Mouse (Mus musculus): Measurements from ENCODE around the gene Eif1. TPM values are rescaled to one million over a fixed set of nuclear protein-coding genes. Genes with fewer than 3 reads are reported as not detected.

The Eif1 gene
- 1,215 and 1,231 TPM in 2 replicates for polyA plus RNA-seq (2015; fragmentation: Nextera tagmentation; extraction: Ambion mirVana)

DNA sequence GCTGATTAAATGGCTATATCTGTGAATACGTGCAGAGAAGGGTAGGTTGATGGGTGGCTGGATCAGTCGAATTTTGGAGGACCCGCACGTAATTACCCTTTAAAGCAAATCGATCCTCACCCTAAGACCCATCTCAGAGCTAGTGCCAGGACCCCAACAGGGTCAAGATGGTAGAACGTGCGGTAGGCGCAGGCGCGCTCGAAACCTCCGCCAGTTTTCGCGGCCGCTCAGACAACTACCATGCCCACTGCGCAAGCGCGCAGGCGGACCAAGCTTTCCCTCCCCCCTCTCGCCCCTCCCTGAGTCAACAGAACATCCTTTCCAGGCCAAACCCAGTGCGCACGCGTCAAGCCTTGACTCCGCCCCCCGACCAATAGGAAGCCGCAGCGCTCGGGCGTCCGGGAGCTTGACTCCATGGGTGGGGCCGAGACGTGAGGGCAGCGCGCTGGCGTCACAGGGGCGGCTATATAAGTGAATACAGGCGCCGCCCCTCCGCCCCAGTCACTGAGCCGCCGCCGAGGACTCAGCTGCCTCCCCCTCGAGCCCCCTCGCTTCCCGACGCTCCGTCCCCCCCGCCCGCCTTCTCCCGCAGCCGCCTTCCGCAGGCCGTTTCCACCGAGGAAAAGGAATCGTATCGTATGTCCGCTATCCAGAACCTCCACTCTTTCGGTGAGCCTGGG is at the start of gene Eif1:
TSS of gene Eif1 (plus strand) at position 394 of the 680 bp plus-strand sequence.
- under 1% methylated on average over 52 of the region's 58 CpGs for WGBS
- H3K4me2 ChIP-seq: peak within 1 kb of the TSS; percentile 79
- H3K4me3 ChIP-seq: peak within 1 kb of the TSS; percentile 90
- H3K9me3 ChIP-seq: no peaks in the 10 kb centered on the region
- peak within 1 kb of the TSS; percentile 100 for H3K27ac ChIP-seq (replicated peaks)
- peak; percentile 91 for ATAC-seq (ENCODE audit: low FRiP score, low read depth)
- H3K36me3 ChIP-seq: peaks cover 19% of the 10 kb centered on the region
- peaks cover 19% of the 10 kb centered on the region for H3K4me1 ChIP-seq (replicated peaks)
- H3K27me3 ChIP-seq: no peaks in the 10 kb centered on the region
- H3K9ac ChIP-seq: peak within 1 kb of the TSS; percentile 99

DNA sequence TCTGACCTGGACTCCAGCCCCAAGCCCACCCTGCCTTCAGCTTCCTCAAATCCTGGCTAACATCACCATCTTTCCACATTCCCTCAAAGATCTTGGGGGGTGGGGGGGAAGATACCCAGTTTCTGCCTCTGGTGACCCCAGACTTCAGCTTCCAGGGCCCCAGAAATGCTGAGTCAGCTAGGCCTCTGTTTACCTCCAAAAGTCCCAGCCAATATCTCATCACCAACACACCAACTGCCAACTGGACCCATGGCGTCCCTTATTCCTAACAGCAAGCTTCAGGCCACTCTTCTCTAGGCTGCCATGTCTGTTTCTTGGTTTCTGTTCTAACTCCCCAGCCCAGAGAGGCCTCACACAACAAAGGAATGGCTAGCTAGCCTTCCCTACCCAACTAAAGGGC is 47.8 kb upstream of the Eif1 start:
- H3K9ac ChIP-seq: no peak overlapping the region
- H3K27ac ChIP-seq (replicated peaks): no peak overlapping the region
- H3K4me3 ChIP-seq: no peak overlapping the region
- no peaks in the 10 kb centered on the region for H3K27me3 ChIP-seq
- ATAC-seq (ENCODE audit: low FRiP score, low read depth): no peak
- no peaks in the 10 kb centered on the region for H3K36me3 ChIP-seq
- H3K9me3 ChIP-seq: no peaks in the 10 kb centered on the region
- H3K4me2 ChIP-seq: no peak overlapping the region
- no peaks in the 10 kb centered on the region for H3K4me1 ChIP-seq (replicated peaks)
- WGBS: 96% methylated on average over 1 of the region's 1 CpGs

DNA sequence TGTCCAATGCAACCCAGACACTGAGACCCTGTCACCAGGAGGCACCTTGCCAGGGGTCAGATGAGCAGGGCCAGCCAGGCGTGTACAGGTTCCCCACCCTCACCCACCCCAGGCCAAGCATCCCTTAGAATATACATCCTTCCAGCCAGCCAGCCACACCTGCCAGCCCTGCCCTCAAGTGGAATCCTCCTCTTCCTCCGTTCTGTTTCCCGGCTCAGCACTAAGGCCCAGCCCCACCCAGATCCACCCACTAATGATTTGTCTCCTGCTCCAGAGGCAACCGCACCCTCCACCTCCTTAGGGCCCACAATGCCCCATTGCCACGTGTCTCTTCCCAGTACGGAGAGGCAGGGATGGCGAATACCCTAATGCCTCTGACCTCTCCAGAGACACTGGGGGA is 45.0 kb upstream of the Eif1 start:
- Histone ChIP-seq H3K36me3 (no peaks in the 10 kb centered on the region), H3K9me3 (no peaks in the 10 kb centered on the region), H3K27me3 (no peaks in the 10 kb centered on the region), H3K9ac (no peak overlapping the region), H3K27ac (replicated peaks) (no peak overlapping the region), H3K4me2 (no peak overlapping the region), H3K4me3 (no peak overlapping the region), H3K4me1 (replicated peaks) (no peaks in the 10 kb centered on the region)
- no peak for ATAC-seq (ENCODE audit: low FRiP score, low read depth)
- WGBS: 71% methylated on average over 7 of the region's 7 CpGs

DNA sequence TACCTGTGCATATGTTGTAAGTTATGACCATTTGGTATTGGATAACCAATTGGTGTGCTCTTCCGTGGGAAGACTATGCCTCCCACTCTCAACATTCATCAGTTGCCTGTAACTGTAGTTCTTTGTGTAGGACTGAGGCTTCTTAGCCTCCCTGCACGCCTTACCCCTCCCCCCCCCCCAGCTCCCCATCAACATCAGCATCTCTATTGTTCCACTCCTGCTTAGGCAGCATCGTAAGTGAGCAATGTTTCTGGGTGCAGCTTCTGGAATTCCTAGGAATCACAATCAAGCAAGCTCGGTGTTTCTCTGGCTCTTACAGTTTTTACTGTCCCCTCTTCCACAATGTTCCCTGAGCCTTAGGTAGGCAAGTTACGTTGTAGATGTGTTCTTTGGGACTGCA is 44.2 kb upstream of the Eif1 start:
- Histone ChIP-seq H3K9me3 (no peaks in the 10 kb centered on the region), H3K36me3 (no peaks in the 10 kb centered on the region), H3K4me3 (no peak overlapping the region), H3K27me3 (no peaks in the 10 kb centered on the region), H3K4me2 (no peak overlapping the region), H3K4me1 (replicated peaks) (no peaks in the 10 kb centered on the region), H3K27ac (replicated peaks) (no peak overlapping the region), H3K9ac (no peak overlapping the region)
- 42% methylated on average over 5 of the region's 5 CpGs for WGBS
- no peak for ATAC-seq (ENCODE audit: low FRiP score, low read depth)

DNA sequence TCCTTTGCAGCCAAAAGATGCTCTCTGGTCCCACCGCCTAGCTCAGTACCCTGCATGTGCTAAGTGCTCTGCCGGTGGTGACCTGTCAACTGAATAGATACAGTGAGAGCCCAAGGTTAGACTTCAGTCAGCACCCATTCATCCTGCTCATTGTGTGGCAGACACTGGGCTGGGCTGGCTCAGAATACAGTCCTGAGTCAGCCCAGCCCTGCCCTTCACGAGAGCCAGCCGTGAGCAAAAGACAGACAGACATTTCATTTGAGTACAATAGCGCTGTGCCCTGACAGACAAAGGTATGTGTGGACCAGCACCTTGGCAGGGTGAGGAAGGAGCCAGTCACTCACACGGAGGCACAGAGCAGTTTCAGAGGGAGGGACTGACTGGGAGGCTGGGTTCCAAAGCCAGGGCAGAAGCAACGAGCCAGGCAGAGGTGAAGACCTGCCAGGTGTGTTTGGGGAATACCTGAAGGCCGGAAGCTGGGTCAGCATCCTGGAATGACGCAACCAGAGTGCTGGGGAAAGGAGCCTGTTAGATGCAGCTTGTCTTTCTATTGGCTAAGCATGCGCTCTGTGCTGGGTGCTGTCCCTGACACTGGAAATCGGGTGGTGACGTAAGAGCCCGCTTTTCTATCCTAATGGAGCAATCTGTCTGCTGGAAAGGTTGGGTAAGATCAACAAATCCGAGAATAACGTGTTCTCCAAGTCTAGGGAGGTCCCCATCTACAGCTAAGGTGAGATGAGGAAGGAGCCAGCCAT is 41.8 kb upstream of the Eif1 start:
- Histone ChIP-seq H3K27ac (replicated peaks) (no peak overlapping the region), H3K36me3 (no peaks in the 10 kb centered on the region), H3K9ac (no peak overlapping the region), H3K4me2 (no peak overlapping the region), H3K9me3 (no peaks in the 10 kb centered on the region), H3K4me1 (replicated peaks) (no peaks in the 10 kb centered on the region), H3K4me3 (no peak overlapping the region), H3K27me3 (no peaks in the 10 kb centered on the region)
- WGBS: 75% methylated on average over 15 of the region's 15 CpGs
- ATAC-seq (ENCODE audit: low FRiP score, low read depth): no peak

DNA sequence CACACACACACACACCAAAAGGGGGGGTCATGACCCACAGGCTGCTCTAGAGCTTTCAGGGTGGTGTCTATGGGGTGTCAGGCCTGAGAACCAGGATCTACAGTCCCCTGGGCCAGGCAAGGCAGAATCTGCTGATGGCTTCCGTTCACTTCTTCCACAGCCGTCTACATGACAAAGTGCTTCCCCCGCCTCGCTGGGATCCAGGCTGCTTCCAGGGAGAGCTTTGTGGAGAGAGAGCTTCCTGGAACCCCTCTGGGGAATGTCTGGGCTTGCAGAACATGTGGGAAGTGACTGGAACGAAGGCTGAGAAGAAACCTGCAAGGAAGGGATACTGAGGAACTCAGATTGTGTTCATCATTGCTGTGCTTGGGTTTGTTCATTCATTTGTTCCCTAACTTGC is 40.9 kb upstream of the Eif1 start:
- Histone ChIP-seq H3K9me3 (no peaks in the 10 kb centered on the region), H3K9ac (no peak overlapping the region), H3K4me1 (replicated peaks) (no peaks in the 10 kb centered on the region), H3K4me2 (no peak overlapping the region), H3K36me3 (no peaks in the 10 kb centered on the region), H3K27me3 (no peaks in the 10 kb centered on the region), H3K27ac (replicated peaks) (no peak overlapping the region), H3K4me3 (no peak overlapping the region)
- WGBS: 56% methylated on average over 5 of the region's 5 CpGs
- ATAC-seq (ENCODE audit: low FRiP score, low read depth): no peak

DNA sequence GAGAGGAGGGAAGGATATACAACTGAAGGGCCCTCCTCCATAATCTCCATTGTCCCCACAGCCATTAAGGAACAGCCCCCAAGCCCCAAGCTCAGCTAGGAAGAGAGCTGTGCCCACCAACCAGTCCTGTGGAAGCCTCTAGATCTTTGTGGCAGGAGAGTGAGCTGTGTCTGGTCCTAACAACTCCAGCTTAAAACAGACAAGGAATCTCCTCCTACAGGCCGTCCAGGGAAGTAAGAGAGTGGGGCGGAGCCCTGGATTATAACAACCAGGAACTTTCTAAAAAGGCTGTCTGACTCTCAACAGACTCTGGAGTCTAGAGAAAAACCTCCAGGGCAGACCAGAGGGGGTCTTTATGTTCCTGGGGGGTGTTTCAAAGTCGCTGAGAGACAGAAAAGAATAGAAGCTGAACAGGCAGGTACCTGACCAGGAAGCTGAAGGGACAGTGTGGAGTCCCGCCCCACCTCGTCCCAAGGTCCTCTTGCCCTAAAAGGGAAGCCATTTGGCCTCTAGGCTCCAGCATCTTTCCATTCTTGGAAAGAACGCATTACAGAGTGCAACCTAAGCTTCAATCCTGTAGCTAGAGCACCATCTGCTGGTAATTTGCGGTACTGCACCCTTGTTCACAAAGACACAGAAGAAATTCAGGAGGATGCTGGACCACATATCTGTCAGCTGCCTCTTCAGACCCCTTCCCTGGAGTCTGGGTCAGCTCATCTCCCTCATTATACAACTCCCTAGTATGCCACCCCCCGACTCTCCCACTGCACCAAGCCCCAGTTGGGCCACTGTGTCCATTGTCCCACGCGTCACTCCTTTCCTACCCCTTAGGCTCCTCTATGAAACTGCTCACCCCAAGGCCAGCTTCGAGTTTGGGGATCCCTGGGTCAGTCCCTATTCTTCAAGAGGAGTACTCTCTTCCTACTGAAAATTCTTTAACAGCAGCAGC is 37.8 kb upstream of the Eif1 start:
- Histone ChIP-seq H3K4me1 (replicated peaks) (no peaks in the 10 kb centered on the region), H3K9me3 (no peaks in the 10 kb centered on the region), H3K9ac (no peak overlapping the region), H3K36me3 (no peaks in the 10 kb centered on the region), H3K4me2 (0 out of 2 replicates have a peak overlapping the region, but pooled peaks have one; percentile 4), H3K4me3 (no peak overlapping the region), H3K27me3 (no peaks in the 10 kb centered on the region), H3K27ac (replicated peaks) (no peak overlapping the region)
- ATAC-seq (ENCODE audit: low FRiP score, low read depth): peak; percentile 63; the same call in 1 of the 2 replicates
- WGBS: 20% methylated on average over 11 of the region's 11 CpGs

DNA sequence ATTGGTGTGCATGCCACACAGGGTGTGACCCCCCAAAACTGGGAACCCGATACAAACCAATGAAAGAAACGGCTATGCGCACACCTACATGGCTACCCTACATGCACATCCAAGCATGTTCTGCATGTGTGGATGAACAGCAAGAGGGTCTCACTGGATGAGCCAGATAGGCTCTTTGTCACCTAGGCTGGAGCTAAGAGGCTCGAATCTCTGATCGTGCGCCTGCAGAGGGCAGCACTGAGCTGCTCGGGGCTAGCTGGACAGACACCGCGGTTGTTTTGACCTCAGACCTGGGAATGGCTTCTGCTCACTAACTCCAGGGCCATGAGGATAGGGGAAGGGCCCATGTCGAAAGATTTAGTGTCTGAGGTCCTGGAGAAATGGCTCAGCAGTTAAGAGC is 37.1 kb upstream of the Eif1 start:
- Histone ChIP-seq H3K27ac (replicated peaks) (no peak overlapping the region), H3K9ac (no peak overlapping the region), H3K9me3 (no peaks in the 10 kb centered on the region), H3K4me2 (no peak overlapping the region), H3K27me3 (no peaks in the 10 kb centered on the region), H3K36me3 (no peaks in the 10 kb centered on the region), H3K4me1 (replicated peaks) (no peaks in the 10 kb centered on the region), H3K4me3 (no peak overlapping the region)
- peak; percentile 27; the same call in 1 of the 2 replicates for ATAC-seq (ENCODE audit: low FRiP score, low read depth)
- 26% methylated on average over 10 of the region's 10 CpGs for WGBS

DNA sequence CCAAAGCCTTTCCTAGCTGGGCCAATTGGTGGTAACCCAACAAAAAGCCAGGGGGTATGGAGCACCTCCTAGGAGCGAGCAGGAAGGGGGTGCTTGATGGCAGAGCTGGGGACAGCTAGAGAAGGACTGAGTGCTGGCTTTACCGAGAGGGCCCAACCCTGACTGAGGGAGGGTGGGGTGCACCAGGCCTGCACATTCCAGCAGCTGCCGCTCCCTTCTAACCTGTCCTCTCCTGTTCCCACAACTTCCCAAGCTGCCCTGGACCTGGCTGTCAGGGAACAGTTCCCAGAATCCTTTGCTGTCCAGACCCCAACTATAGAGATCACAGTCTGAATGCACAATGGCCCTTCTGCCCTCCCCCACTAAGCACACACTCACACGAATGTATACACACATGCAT is 34.7 kb upstream of the Eif1 start:
- Histone ChIP-seq H3K4me2 (no peak overlapping the region), H3K4me1 (replicated peaks) (no peaks in the 10 kb centered on the region), H3K4me3 (no peak overlapping the region), H3K27me3 (no peaks in the 10 kb centered on the region), H3K27ac (replicated peaks) (no peak overlapping the region), H3K9ac (no peak overlapping the region), H3K9me3 (no peaks in the 10 kb centered on the region), H3K36me3 (no peaks in the 10 kb centered on the region)
- 84% methylated on average over 4 of the region's 4 CpGs for WGBS
- no peak for ATAC-seq (ENCODE audit: low FRiP score, low read depth)

DNA sequence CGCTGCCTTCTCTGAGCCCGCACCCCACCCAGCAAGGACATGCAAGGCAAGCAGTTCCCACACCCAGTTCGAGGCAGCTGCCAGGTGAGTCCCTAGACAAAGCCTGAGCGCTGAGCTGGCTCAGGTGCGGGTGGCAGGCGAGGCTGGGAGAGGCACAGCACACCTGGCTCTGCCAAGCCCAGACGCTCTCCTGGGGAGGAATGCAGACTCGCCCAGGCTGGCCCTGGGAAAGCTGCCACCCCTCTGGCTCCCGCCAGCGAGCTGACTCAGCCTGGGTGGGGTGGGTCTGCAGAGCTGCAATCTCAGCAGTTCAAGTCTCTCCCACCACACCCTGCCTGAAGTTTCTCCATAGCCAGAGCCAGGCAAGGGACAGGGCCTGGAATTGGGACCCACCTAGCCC is 32.7 kb upstream of the Eif1 start:
- H3K4me1 ChIP-seq (replicated peaks): no peaks in the 10 kb centered on the region
- no peaks in the 10 kb centered on the region for H3K9me3 ChIP-seq
- no peak overlapping the region for H3K27ac ChIP-seq (replicated peaks)
- WGBS: 34% methylated on average over 10 of the region's 10 CpGs
- no peak overlapping the region for H3K4me3 ChIP-seq
- H3K27me3 ChIP-seq: no peaks in the 10 kb centered on the region
- no peak overlapping the region for H3K9ac ChIP-seq
- H3K4me2 ChIP-seq: no peak overlapping the region
- no peak for ATAC-seq (ENCODE audit: low FRiP score, low read depth)
- no peaks in the 10 kb centered on the region for H3K36me3 ChIP-seq

DNA sequence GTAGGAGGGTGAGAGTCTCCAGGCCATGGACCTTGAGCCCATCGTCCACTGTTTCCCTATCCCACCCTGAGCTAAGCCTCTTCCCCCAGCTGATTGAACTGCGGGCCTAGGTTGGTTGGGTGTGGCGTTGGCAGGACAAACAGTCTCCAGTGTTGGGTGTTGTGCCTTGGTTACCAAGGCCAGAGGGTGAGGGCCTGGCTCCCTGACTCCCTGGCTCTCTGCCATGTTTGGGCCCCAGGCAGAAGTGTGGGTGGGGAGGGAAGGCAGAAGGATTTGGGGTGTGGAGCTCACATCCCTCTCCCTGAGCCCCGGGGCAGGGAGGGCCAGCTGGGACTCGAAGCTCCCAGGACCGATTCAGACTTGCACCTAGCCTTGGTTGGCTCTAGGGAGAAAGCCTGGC is 30.7 kb upstream of the Eif1 start:
- Histone ChIP-seq H3K36me3 (no peaks in the 10 kb centered on the region), H3K4me3 (no peak overlapping the region), H3K27ac (replicated peaks) (no peak overlapping the region), H3K4me1 (replicated peaks) (no peaks in the 10 kb centered on the region), H3K27me3 (no peaks in the 10 kb centered on the region), H3K9me3 (no peaks in the 10 kb centered on the region), H3K9ac (no peak overlapping the region), H3K4me2 (no peak overlapping the region)
- 82% methylated on average over 6 of the region's 6 CpGs for WGBS
- no peak for ATAC-seq (ENCODE audit: low FRiP score, low read depth)

DNA sequence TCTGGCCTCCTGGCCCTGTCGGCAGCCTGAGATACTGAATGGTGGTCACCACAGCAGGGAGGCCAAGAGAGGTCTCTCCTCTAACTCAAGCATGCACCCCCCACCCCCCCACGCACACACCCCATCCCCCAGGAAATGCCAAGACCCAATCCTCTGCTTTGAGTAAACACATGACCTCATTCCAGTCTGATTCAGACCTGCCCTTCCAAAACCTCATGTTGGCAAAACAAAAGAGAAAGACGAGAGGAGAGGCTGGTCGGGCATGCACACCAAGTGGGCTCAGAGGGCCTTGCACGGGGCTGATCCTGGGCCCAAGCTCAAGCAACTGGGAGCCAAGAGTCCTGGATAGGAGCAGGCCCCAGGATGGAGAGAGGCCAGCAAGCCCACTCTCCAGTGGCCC is 29.4 kb upstream of the Eif1 start:
- H3K36me3 ChIP-seq: no peaks in the 10 kb centered on the region
- 41% methylated on average over 5 of the region's 5 CpGs for WGBS
- H3K27me3 ChIP-seq: no peaks in the 10 kb centered on the region
- no peak overlapping the region for H3K9ac ChIP-seq
- no peak overlapping the region for H3K4me3 ChIP-seq
- no peaks in the 10 kb centered on the region for H3K9me3 ChIP-seq
- H3K4me1 ChIP-seq (replicated peaks): no peaks in the 10 kb centered on the region
- ATAC-seq (ENCODE audit: low FRiP score, low read depth): no peak
- no peak overlapping the region for H3K4me2 ChIP-seq
- no peak overlapping the region for H3K27ac ChIP-seq (replicated peaks)
